Mouse (Mus musculus): ENCODE data around the gene Xntrpc.
"Not testable (repeated sequence)": the region's sequence is repeated elsewhere in the genome, so short reads cannot be mapped to it uniquely, and the experiment has no call there.

Xntrpc gene

GRCm38 (mm10) chr7:102065046-102065891 lies at the start of gene Xntrpc, which contains the start of the genes Rnf121 and Xndc1:
Gene Xntrpc, plus strand, starts transcription at chr7:102065713.
Gene Rnf121, minus strand, starts transcription at chr7:102065469.
Gene Xndc1, plus strand, starts transcription at chr7:102065511.
- DNase-seq (ENCODE audit: low spot score in 2 of 2): peak; percentile 96

- no peak for DNase-seq (ENCODE audit: low spot score in 2 of 2)
Measured at GRCm38 (mm10) chr7:102016936-102017335, 48.6 kb upstream of the Xntrpc start.

GRCm38 (mm10) chr7:102017452-102017851 lies 48.1 kb upstream of the Xntrpc start:
- no peak for DNase-seq (ENCODE audit: low spot score in 2 of 2)

- DNase-seq (ENCODE audit: low spot score in 2 of 2): peak in 1 of 2 experiments; percentile 51
Measured at GRCm38 (mm10) chr7:102018034-102018433, 47.5 kb upstream of the Xntrpc start.

- no peak for DNase-seq (ENCODE audit: low spot score in 2 of 2)
Measured at GRCm38 (mm10) chr7:102018590-102018989, 46.9 kb upstream of the Xntrpc start, which contains the start of gene Il18bp. Gene Il18bp, minus strand, starts transcription at chr7:102018690.

- no peak for DNase-seq (ENCODE audit: low spot score in 2 of 2)
Measured at GRCm38 (mm10) chr7:102019362-102019761, 46.2 kb upstream of the Xntrpc start.

- DNase-seq (ENCODE audit: low spot score in 2 of 2): not testable (repeated sequence)
Measured at GRCm38 (mm10) chr7:102020934-102021333, 44.6 kb upstream of the Xntrpc start.

GRCm38 (mm10) chr7:102023821-102024220 lies 41.7 kb upstream of the Xntrpc start:
- DNase-seq (ENCODE audit: low spot score in 2 of 2): no peak

- DNase-seq (ENCODE audit: low spot score in 2 of 2): no peak
Measured at GRCm38 (mm10) chr7:102025187-102026119, 40.1 kb upstream of the Xntrpc start.

- DNase-seq (ENCODE audit: low spot score in 2 of 2): no peak
Measured at GRCm38 (mm10) chr7:102034904-102035303, 30.6 kb upstream of the Xntrpc start.

GRCm38 (mm10) chr7:102035534-102035933 lies 30.0 kb upstream of the Xntrpc start:
- peak; percentile 55 to 70 for DNase-seq (ENCODE audit: low spot score in 2 of 2)

GRCm38 (mm10) chr7:102037318-102037717 lies 28.2 kb upstream of the Xntrpc start:
- no peak for DNase-seq (ENCODE audit: low spot score in 2 of 2)

GRCm38 (mm10) chr7:102042314-102042713 lies 23.2 kb upstream of the Xntrpc start:
- no peak for DNase-seq (ENCODE audit: low spot score in 2 of 2)

- not testable (repeated sequence) for DNase-seq (ENCODE audit: low spot score in 2 of 2)
Measured at GRCm38 (mm10) chr7:102048524-102048923, 17.0 kb upstream of the Xntrpc start.

- DNase-seq (ENCODE audit: low spot score in 2 of 2): no peak
Measured at GRCm38 (mm10) chr7:102061353-102061752, 4.2 kb upstream of the Xntrpc start.

GRCm38 (mm10) chr7:102062203-102062602 lies 3.3 kb upstream of the Xntrpc start:
- no peak for DNase-seq (ENCODE audit: low spot score in 2 of 2)

GRCm38 (mm10) chr7:102063891-102064290 lies 1.6 kb upstream of the Xntrpc start:
- DNase-seq (ENCODE audit: low spot score in 2 of 2): no peak

- DNase-seq (ENCODE audit: low spot score in 2 of 2): peak in 1 of 2 experiments; percentile 36
Measured at GRCm38 (mm10) chr7:102064655-102065045, 863 bp upstream of the Xntrpc start.

- no peak for DNase-seq (ENCODE audit: low spot score in 2 of 2)
Measured at GRCm38 (mm10) chr7:102066363-102066762, 850 bp downstream of the Xntrpc start.

- no peak for DNase-seq (ENCODE audit: low spot score in 2 of 2)
Measured at GRCm38 (mm10) chr7:102076714-102077296, 11.3 kb downstream of the Xntrpc start.

GRCm38 (mm10) chr7:102078517-102078916 lies 13.0 kb downstream of the Xntrpc start:
- DNase-seq (ENCODE audit: low spot score in 2 of 2): peak in 1 of 2 experiments; percentile 55

GRCm38 (mm10) chr7:102080311-102080710 lies 14.8 kb downstream of the Xntrpc start:
- DNase-seq (ENCODE audit: low spot score in 2 of 2): no peak
